Comparison of ENCODE assay signal across 22 mouse cellular contexts in genomic region chr5:139229716-139230115, GRCm38 (mm10). TPM values are rescaled to one million over a fixed set of nuclear protein-coding genes. Genes with fewer than 3 reads are reported as not detected.
DNase-seq lines count a peak whose midpoint lies in the region; ATAC-seq and TF ChIP-seq lines count a peak whose summit lies in the region.
"Had no signal": no experiment of that assay in that cellular context is flagged by ENCODE, and none has a peak within 500 bp of the region (broad histone marks: within the 10 kb centered on the region; RNA-seq: fewer than 3 reads in every experiment).

No protein-coding gene starts in this region.

- H3K4me3 ChIP-seq in embryonic fibroblast, embryonic 13.5 days (ENCODE audit: insufficient read depth, low read length) = no peak overlapping the region
- H3K4me3 ChIP-seq: forebrain, embryonic 12.5 days; forebrain, embryonic 15.5 days; gastrocnemius, adult 2 months; heart, adult 2 months; heart, embryonic 10.5 days; hindbrain, embryonic 12.5 days; hindbrain, embryonic 15.5 days had no signal

- peaks cover 8% of the 10 kb centered on the region for H3K4me1 ChIP-seq in embryonic fibroblast, embryonic 13.5 days (ENCODE audit: control insufficient read depth, insufficient read depth, low read length)
- H3K4me1 ChIP-seq: forebrain, embryonic 12.5 days; forebrain, embryonic 15.5 days; heart, embryonic 10.5 days; hindbrain, embryonic 12.5 days; hindbrain, embryonic 15.5 days had no signal

- DNase-seq in frontal cortex, postnatal 14 days (ENCODE audit: low spot score in 2 of 2) = no peak
- DNase-seq in telencephalon, adult 2 months (ENCODE audit: low read depth, low spot score) = peak; percentile 28
- DNase-seq in heart, adult 18-20 months = no peak
- DNase-seq in lung, postnatal 4 days = no peak
- DNase-seq: adrenal gland, adult 8-10 months; adrenal gland, postnatal 25 days; B cell, adult 2 months; cerebellum, adult 18-20 months; cerebellum, adult 9-10 months; cerebellum, postnatal 14 days; gastrocnemius, adult 2 months; gastrocnemius, postnatal 14 days; heart, adult 2 months had no signal

- TF ChIP-seq CTCF in embryonic fibroblast, embryonic 13.5 days (IDR thresholded peaks at IDR 0.05; ENCODE audit: borderline replicate concordance, insufficient read depth, low read length) = no peak

- TF ChIP-seq POLR2A in embryonic fibroblast, embryonic 13.5 days (IDR thresholded peaks at IDR 0.05; ENCODE audit: low read depth, low read length) = no peak

- H3K27ac ChIP-seq in embryonic fibroblast, embryonic 13.5 days (ENCODE audit: insufficient read depth, low read length) = peak overlapping the region; percentile 70; the same call in 1 of the 2 replicates
- H3K27ac ChIP-seq: forebrain, embryonic 12.5 days; forebrain, embryonic 15.5 days; gastrocnemius, adult 2 months; heart, adult 2 months; heart, embryonic 10.5 days; hindbrain, embryonic 12.5 days; hindbrain, embryonic 15.5 days had no signal

- ATAC-seq in frontal cortex, adult (ENCODE audit: low TSS enrichment) = peak; percentile 47; the same call in 1 of the 2 replicates
- ATAC-seq: activated CD4-positive, CD25-positive, alpha-beta regulatory T cell, adult 4 months; forebrain, embryonic 15.5 days; intestine, postnatal 0 days had no signal

RNA-seq across cellular contexts. Expression of gene Get4, which starts 22.4 kb away (rescaled TPM):
- polyA plus RNA-seq in embryonic fibroblast, embryonic 13.5 days (2011; ENCODE audit: insufficient read length, low read depth, missing spikeins) = 54.6 and 61.6 TPM in 2 replicates
- 10 to 100 TPM; 42.0 to 44.7 TPM for total RNA-seq in heart, adult 18-20 months (2021)

RNA-seq across cellular contexts. Expression of gene Sun1, which starts 29.3 kb away (rescaled TPM):
- polyA plus RNA-seq in embryonic fibroblast, embryonic 13.5 days (2011; ENCODE audit: insufficient read length, low read depth, missing spikeins) = 46.3 and 49.0 TPM in 2 replicates
- total RNA-seq in heart, adult 18-20 months (2021) = 10 to 100 TPM; 48.3 to 56.7 TPM
